Mouse (Mus musculus): Measurements from ENCODE around the gene Oser1.

Gene Oser1

DNA sequence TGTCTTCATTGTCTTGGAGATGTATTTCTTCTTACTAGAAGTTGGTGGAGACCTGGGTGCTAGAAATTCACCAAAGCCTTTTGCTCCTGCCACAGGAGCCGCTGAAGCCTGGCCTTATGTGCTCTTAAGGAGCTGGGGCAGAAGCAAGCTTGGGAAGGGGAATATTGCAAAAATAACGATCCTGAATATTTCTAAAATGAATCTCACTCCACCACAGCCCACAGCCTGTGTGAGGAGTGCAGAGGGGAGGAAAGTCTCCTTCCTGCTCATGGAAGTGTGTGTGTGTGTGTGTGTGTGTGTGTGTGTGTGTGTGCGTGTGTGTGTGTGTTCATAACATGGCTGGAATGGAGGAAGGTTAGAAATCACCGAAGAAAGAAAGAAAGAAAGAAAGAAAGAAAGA, 25.7 kb downstream of the Oser1 start:
- no peak for DNase-seq

DNA sequence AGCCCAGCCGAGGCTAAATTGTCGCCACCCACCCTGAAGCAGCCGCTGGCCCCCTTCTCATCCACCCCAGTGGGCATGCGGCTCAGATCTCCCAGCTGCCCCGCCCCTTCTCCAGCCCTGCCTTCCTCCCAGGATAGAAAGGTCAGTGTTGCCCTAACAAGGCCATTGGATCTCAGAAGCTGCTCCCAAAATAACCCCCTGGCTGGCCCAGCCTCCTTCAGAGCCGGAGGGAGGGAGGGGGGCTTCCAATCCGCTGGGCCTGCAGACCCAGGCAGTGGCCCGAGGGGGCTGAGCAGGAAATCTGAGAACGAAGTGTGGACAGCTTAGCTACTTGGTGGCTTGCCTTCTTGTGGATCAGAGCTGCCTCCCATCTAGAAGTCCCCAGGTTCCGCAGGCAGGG, 26.6 kb downstream of the Oser1 start, which contains the start of gene Jph2:
Gene Jph2, minus strand, starts transcription at position 89 of the 400 bp plus-strand sequence.
- DNase-seq = peak; percentile 58

DNA sequence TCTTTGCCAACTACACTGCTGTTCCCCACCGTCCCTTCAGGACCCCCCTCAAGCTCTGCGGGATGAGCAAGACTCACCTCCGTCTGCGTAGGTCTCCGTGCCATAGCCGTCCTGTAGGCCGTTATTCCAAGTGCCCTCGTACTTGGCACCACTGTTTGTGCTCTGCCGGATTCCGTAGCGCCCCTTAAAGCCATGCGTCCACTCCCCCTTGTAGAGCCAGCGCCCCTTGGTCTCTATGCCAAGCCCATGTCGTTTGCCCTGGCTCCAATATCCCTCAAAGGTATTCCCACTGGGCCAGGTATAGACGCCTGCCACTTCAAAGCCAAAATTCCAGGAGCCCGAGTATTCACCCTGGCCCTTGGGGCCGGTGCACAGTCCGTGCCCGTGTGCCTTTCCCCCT, 27.4 kb downstream of the Oser1 start:
- DNase-seq = no peak

- no peak for DNase-seq
Measured at GRCm38 (mm10) chr2:163394977-163395376, 29.5 kb downstream of the Oser1 start.

DNA sequence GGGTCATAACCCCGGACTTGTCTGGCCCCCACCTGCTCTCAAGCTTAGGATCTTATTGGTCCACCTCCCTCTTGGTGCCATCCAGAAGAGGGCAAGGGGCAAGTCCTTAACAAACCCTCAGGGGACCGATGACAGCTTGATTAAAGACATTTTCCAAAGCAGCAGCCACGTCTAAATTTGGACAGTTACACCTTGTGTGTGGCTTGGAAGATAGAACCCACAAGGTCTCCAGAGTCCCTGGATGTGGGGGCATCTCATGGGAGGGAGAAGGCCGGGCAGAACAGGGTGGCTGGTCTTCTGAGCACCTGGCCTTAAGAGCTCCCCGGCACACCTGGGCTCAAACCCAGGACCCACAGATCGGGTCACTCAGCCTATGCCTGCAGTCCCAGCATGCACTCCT, 30.5 kb downstream of the Oser1 start:
- no peak for DNase-seq

GRCm38 (mm10) chr2:163393241-163393640, 31.3 kb downstream of the Oser1 start:
- DNase-seq = no peak

DNA sequence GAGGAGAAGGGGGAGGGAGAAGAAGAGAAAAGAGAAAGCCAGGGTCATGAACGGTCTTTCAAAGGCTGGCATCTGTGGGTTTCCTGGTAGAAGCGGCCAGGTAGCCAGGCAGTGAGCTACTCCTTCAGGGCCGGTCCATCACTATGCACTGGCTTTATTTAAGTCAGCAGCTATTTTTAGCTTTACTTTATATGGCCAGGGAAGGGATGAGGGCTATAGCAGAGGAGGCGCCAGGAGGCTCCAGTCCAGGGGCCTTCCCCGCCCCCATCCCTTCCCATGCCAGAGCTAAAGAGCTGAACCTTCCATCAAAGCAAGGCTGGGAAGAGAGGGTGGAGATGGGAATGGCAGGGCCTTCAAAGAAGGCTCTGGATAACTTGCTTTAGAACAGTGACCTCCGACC, 32.1 kb downstream of the Oser1 start:
- DNase-seq = no peak

GRCm38 (mm10) chr2:163386423-163387190, 37.9 kb downstream of the Oser1 start:
- peak; percentile 27 for DNase-seq

DNA sequence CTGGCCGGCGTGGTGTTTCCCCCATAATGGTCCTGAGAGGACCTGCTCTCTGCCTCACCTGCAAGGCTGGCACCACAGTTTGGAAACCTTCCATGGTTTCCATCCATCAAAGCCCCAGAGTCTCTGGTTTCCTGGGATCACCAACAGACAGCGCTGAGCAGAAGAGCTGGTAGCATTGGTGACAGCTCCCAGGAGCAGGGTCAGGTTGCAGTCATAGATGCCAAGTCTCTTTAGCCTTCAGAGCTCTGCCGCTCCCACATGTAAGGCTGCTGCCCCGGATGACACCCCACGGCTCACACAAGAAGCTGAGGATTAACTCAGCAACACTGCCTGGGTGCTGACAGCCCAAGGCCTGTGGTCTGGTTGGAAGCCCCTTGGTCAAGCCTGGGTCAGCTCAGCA, 39.4 kb downstream of the Oser1 start:
- DNase-seq = no peak

- no peak for DNase-seq
Measured at GRCm38 (mm10) chr2:163381246-163381645, 43.3 kb downstream of the Oser1 start.

DNA sequence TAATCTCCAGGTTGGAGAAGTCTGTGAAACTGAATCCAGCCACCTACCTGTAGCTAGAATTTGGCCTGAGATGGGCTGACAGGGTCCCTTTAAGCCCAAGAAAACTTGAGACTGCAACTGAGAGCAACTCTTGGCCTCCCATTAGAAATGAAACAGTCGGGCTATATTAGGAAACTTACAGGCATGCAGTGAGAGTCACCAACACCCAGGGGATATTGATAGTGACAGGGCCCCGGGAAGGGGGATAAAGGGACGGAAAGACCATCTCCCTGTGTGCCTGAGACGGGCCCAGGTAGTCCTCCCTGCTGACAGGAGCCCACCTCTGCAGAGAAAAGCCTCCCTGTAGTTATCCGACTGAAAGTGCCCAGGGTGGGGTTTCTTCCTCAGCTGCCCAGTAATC, 45.1 kb downstream of the Oser1 start:
- DNase-seq = no peak

DNA sequence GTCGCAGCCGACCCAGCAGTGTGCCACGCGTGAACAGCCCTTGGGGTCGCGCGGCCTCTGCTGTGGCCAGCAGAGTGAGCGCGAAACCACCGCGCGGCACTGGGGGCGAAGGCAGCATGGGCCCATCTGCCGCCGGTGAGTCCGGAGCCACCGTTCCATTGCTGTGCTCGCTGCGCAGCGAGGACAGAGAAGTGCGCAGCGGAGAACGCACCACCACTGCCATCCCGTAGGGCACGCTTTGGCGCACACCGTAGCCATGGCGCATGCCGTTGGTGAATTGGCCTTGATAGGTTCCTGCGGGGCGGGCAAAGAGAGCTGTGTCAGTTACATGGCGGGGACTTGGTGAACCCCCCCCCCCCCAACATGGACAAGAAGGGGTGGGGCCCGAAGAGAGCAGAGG, 48.4 kb downstream of the Oser1 start:
- DNase-seq = no peak

DNA sequence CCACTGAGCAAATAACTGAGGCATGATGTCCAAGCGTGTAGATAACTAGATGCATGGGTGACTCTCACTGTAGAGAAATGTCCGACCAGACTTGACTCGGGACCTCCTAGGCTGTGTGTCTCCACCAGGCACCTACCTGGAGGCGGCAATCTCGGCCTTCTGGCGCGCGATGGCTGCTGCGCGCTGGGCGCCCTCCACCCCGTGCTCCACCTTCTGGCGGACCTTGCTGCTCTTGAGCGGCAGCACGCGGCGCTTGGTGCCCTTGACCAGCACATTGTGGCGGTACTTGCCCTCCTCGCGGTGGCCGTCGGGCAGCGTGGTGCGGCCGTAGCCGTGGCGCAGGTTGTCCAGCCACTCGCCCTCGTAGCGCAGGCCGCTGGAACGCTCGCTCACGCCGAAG, 49.0 kb downstream of the Oser1 start:
- DNase-seq = no peak

GRCm38 (mm10) chr2:163372627-163373026, 51.9 kb downstream of the Oser1 start:
- no peak for DNase-seq

DNA sequence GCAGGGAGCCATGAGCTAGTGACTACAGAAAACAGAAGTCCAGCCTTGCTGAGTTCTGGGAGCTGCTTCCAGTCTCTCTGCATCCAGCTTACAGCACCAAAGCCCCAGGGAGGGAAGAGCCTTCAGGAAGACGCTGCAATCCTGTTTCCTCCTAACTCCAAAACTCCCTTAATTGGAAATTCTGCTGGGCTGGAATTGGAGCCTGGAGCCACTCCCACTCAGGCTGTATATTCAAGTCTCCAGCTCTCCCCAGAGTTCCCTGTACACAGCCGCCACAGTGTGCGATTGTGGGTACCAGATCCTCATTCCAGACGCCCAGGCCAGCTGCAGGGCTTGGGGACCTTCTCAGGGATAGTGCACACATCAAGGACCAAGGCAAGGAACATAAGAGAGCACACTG, 54.3 kb downstream of the Oser1 start:
- peak; percentile 38 for DNase-seq

- DNase-seq = peak; percentile 26
Measured at GRCm38 (mm10) chr2:163364785-163365541, 59.5 kb downstream of the Oser1 start.

DNA sequence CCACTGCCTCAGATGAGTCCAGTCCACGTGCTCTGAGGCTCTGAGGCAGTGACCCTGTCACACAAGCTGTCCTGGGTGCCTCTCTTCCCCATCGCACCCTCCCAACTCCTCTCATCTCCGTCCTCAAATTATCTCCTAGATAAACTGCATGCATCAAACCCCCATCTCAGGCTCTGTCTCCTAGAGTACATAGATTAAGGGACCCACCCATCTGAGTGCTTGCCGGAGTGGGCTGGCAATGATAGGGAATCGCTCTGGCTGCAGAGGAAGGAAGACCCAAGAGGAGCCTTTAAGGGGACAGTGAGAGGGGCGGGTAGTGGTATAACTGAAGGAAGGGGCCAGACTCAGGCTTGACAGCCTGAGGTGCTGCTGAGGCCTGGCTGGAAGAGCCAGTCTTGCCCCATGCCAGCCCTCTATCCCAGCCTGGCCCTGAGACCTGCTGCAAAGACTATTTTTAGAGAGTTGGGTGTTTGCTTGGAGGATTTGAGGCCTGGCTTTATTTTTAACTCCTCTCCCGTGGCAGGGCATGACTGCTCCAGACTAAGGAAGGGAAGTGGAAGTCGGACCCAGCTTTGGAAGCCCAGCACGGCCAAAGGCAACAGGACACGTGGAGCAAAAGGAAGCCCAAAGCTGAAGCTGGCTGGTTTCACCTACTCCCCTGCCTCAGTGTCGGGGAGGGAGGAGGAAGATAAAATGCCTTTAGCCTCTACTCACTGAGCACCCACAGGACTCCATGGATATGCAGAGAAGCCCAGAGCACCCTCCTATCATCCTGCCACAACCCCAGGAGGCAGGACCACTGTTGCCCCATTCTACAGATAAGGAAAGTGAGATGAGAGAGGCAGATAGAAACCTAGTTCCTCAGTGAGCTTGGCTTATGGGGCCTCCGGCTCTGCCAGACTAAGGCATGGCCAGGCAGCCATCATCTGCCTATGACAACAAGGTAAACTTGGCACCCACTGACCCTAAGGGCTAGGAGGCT, 61.3 kb downstream of the Oser1 start:
- DNase-seq = no peak

DNA sequence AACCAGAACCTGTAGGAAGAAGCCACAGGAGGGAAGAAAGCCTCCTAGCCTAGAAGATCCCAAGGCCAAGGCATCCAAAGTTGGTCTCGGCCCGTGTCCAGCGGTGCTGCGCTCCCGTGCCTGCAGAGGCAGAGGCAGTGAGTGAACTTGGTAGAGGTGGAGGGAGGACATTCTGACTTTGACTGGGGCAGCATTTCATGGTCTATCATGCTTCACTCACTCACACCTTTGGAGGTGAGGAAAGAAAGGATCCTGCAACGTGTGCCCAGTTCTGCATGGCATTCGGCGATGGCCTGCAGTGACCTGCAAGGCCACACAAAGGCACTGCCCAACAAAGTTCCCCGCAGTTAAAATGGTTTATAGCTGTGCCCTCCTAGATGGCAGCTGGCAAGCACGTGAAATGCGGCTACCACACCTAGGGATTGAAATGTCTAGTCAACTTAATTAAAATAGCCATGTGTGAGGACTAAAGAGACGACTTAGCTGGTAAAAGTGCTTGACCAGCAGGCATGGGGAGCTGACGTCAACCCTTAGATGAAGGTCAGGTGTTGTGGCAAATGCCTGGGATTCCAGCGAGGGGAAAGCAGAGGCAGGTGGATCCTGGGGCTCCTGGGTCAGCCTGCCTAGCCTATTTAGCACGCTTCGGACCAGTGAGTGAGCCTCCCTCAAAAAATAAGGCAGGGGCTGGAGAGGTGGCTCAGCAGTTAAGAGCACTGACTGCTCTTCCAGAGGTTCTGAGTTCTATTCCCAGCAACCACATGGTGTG, 63.5 kb downstream of the Oser1 start:
- DNase-seq = no peak

- no peak for DNase-seq
Measured at GRCm38 (mm10) chr2:163359253-163359652, 65.2 kb downstream of the Oser1 start.

DNA sequence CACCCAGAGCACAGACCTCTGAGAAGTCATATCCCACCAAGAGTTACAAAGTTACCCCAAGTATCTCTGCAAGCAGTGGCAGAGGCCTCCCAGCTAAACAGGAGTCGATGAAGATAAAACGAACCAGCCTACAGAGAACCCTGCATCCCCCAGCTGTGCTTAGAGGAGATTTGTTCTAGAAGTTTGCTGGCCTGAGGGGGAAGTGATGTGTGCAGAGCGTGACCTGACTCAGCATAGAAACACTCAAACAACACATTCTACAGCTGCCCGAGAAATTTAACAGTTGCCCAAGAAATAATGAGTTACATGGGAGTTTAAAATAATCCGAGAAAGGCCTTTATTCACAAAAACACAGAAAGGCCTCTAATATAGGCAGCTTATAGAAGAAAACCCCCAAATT, 65.8 kb downstream of the Oser1 start:
- no peak for DNase-seq

DNA sequence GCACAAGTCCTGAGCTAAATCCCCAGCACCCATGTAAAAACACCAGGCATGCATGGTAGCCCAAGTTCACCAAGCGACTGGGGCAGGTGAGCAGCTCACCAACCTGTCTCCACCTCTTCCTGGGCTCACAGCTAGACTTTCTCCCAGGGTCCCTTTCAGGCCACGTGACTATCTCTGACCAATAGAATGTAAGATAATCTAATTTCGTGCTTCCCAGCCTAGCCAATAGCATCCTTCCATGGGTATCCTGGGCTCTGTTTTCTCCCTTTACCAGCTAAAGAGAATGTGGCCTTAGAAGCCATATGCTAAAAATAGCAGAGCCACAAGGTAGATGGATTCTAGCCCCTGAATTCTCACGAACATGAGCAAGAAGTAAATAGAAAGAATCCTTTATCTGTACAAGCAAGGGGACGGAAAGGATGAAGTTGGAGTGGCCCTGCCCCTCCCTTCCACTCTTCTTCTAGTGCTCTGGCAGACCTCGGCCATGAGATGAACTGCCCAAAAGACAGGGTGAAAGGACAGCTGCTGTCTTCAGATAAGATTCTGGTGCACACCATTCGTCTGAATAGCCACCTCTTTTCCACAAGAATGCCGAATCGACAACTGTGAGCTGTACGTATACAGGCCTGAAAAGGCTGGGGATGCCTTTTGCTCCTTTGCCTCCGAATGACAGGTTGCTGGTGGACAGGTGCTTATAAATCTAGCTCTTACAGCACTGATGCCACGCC, 68.2 kb downstream of the Oser1 start:
- no peak for DNase-seq
